Mouse (Mus musculus) spleen, adult 10 weeks (tissue): ENCODE data around the gene Gm49486. TPM values are rescaled to one million over a fixed set of nuclear protein-coding genes. Genes with fewer than 3 reads are reported as not detected.

ENCODE experiments used
- polyA plus RNA-seq: library from polyadenylated mRNA; stranded (reverse); fragments of 350-450 nt; fragmentation: Illumina TruSeq; extraction: RNeasy Lipid Tissue Mini Kit (QIAGEN cat#74804); gene quantifications from one replicate; pipeline ENCODE4 v1.2.3, GENCODE M21; 2015; ENCODE audit warnings: low replicate concordance; ENCODE audit not compliant: insufficient read depth

Gm49486 gene
- polyA plus RNA-seq: 0.22 TPM

DNA sequence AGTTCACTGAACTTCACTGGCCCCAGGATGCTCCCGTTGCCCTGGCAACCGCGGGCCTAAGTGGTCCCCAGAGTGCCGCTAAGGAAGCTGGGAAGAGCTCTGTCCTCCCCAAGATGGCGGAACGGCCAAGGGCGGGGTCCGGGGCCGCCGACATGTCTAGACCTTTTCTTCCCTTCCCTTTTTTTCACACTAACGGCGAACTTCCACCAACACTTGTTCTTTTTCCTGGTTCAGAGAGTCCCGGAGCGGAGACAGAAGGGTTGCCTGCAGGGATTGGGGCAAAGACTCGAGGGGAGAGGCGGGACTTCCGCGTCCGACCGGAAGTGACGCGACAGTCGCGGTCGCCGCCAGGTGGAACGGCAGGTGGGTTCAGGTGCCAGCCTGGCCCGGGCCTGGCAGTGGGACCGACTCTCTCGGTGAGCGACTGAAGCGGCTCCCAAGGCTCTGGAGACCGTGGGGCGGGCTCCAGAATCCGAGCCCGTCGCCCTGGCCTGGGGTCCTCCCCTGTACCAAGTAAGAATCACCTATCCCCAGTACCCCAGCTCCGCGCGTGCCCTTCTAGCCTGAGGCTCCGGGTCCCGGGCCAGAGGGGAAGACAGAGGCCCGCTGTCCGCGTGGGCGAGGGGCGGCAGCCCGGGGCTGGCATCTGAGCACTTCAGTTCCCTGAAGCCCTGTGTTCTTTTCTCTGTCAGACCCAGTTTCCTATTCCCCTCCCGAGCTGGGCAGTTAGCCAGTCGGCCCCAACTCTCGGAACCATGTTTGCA, at the start of gene Gm49486, which contains the start of gene Pick1:
Gene Gm49486, plus strand, starts transcription at position 334 of the 764 bp plus-strand sequence.
Gene Pick1, plus strand, starts transcription at position 116 of the 764 bp plus-strand sequence.

DNA sequence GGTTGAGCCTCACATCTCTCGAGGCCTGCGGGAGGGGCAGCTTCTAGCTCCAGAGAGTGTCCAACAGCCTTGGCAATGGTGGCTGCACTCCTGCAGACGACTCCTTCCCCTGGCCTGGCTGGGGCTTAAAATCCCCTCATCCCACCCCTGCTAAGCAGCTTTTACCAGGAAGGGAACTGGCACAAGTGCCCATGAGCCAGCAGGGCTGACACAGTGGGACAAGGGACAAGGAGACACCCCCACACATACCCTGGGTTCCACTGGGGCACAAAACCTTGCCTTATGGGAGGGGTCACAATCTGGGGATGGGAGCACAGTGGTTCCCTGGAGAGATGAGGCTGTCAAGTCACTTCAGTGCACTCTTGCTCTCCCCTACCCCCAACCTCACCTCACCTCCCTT, 25.5 kb downstream of the Gm49486 start, which contains the start of gene Slc16a8:
Gene Slc16a8, minus strand, starts transcription at position 101 of the 400 bp plus-strand sequence.

DNA sequence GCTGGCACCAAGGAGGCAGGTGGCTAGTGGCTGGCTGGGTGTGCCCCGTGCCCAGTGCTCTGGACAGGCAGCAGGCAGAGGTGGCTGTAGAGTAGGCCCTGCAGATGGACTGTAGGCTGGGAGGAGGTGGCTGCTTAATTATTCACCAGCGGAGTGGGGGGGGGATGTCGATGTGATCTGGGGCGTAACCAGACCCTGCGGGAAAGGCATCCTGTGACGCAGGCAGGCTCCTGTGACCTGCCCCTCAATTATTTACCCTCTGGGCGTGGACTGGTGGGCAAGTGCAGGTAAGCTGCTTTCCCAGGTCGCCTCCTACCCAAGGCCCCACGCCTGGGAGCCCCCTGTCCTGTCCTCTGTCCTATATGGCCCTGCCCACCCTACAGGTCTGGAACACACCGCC, 56.2 kb downstream of the Gm49486 start, which contains the start of gene Baiap2l2:
Gene Baiap2l2, minus strand, starts transcription at position 139 of the 400 bp plus-strand sequence.

Other genes starting within 250 kb of the Gm49486 start
- 27.7 TPM for gene H1f0, start 200.9 kb upstream of the Gm49486 start, polyA plus RNA-seq
- gene Galr3, start 187.5 kb upstream of the Gm49486 start, polyA plus RNA-seq: not detected
- gene Ankrd54, start 166.5 kb upstream of the Gm49486 start, polyA plus RNA-seq: 12.7 TPM
- 131 TPM for gene Eif3l, start 154.2 kb upstream of the Gm49486 start, polyA plus RNA-seq
- gene Micall1, start 120.5 kb upstream of the Gm49486 start, polyA plus RNA-seq: 15.0 TPM
- gene Polr2f, start 88.4 kb upstream of the Gm49486 start, polyA plus RNA-seq: 23.0 TPM
- 0.72 TPM for gene 1700088E04Rik, start 88.1 kb upstream of the Gm49486 start, polyA plus RNA-seq
- 0.08 TPM for gene Sox10, start 64.2 kb upstream of the Gm49486 start, polyA plus RNA-seq
- gene Pick1, start 218 bp upstream of the Gm49486 start, polyA plus RNA-seq: 26.3 TPM
- not detected for gene Slc16a8, start 25.4 kb downstream of the Gm49486 start, polyA plus RNA-seq
- not detected for gene Baiap2l2, start 56.1 kb downstream of the Gm49486 start, polyA plus RNA-seq
- 2.6 TPM for gene Pla2g6, start 99.0 kb downstream of the Gm49486 start, polyA plus RNA-seq
- gene Maff, start 117.2 kb downstream of the Gm49486 start, polyA plus RNA-seq: 3.3 TPM
- 12.5 TPM for gene Tmem184b, start 174.2 kb downstream of the Gm49486 start, polyA plus RNA-seq
- 18.6 TPM for gene Csnk1e, start 226.2 kb downstream of the Gm49486 start, polyA plus RNA-seq